Mouse (Mus musculus): ENCODE measurements at regions not wholly inside any gene's neighbourhood (a gene's known extent, or its start where the extent isn't known, plus 50 kb on each side); places are given as distances from the start of the nearest gene placed in this dataset.
"Not testable (repeated sequence)": the region's sequence is repeated elsewhere in the genome, so short reads cannot be mapped to it uniquely, and the experiment has no call there.

DNA sequence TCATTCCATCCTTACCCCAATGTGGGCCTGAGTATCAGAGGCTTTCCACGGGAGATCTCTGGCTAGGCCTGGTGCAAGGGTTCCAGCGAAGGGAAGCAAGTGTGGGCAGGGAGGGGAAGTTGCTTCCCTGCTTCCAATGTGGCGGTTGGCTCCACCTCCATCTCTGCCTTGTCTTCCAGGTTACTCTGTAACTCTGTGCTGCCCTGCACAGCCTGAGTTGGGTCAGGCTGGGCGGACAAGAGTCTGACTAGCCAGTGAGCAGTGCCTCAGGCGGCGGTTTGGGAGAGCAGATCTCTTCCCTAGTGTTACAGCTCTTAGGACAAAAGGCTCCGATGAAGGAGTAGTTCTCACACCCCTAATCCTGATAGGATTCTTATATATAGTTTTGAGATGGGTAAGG is 172.8 kb downstream of the Snx19 start:
- DNase-seq (ENCODE audit: low spot score in 2 of 2): no peak
- intact Hi-C loops (cut with DNase I): no loop called here

DNA sequence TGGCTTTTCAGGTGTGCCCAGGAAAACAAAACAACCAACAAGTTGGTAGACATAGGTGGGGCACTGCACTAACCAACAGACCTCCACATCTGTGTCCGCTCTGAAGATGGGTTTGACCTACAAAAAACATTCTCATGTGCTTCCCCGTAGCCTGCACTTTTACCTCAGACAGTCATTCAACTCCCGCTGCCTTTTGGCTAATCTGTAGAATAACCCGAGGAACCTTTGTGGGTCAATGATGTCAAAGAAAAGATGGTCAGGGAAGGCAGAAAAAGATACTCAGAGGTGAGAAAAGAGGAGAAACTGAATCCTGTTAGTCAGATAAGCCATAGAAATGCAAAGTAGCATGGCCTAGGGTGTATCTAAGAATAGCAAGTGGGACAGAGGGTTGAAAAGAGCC is 170.8 kb downstream of the Snx19 start:
- DNase-seq (ENCODE audit: low spot score in 2 of 2): no peak
- intact Hi-C loops (cut with DNase I): no loop called here

DNA sequence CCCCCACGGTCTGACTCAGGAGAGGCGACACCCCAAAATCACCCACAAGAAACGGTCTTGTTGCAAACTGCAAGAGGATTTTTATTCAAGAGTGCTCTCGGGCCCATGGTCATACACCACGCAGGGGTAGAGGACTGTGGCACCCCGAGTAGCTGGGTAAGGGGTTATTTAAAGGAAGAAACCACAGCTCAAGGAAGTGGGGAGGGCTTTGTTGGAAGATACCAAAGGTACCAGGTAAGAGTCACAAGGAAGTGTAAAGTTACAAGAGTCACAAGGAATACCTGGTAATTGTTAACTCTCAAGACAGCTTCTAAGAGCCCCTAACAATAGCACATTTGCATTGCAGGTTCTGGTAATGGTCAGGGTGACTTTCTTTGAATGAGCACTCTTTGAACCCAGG is 170.2 kb downstream of the Snx19 start:
- intact Hi-C loops (cut with DNase I); DNase-seq (ENCODE audit: low spot score in 2 of 2): not testable (repeated sequence)

DNA sequence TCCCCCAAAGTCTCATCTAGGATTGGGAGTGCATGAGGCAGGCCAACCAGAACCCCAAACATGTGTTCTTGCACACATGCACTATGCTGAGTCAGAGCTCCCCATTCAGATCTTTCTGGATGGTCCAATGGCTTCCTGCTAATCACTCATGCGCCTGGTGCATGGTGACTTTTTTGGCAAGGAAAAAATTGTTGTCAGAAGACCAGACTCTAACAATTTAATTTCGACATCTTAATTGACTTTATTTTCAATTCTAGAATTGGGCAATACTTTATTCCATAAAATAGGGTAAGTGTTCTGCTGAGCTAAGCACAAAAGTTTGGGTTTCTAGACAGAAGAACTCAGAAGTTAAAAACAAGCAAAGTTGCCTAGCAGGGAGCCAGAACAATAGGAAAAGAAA is 165.7 kb downstream of the Snx19 start:
- no peak for DNase-seq (ENCODE audit: low spot score in 2 of 2)
- intact Hi-C loops (cut with DNase I): no loop called here

DNA sequence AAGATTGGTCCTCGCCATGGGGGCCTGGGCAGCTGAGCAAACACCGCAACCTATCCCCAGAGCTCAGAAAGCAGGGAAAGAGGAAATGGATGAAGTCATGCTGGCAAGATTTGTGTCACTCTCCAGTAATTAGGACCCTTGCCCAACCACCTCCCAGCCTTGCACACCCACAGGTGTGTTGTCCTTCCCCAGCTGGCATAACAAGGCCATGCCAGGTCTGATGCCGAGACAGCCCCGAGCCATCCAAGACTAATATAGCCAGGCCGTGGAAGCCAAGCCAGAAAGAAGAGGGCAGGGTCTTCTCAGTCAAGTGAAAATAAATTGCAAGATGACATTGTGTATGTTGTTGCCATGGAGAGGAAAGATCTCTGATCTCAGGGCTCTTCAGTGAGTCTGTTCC is 164.3 kb downstream of the Snx19 start:
- intact Hi-C loops (cut with DNase I): no loop called here
- no peak for DNase-seq (ENCODE audit: low spot score in 2 of 2)

DNA sequence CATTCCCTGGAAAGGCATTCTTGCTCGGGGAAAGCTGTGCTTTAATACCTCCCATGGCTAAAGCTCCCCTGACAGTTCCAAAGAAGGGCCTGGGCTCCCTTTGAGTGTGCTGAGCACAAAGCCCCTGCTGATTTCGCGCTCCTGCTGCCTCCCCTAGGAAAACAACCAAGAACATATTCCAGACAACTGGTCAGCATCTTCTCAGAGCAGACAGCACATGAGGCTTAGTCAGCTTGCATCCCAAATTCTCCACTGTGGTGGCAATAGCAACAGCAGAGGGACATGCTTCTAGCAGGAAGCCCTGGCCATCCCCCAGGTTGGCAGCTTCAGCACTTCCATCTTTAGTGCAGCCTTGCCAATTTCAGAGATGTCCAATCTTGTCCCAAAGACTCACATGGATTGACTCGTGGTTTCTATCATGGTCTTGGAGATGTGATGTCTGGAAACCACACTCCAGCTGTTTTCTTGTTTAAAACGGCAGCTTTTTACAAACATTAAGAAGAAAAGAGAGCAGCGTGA is 163.8 kb downstream of the Snx19 start:
- intact Hi-C loops (cut with DNase I): no loop called here
- DNase-seq (ENCODE audit: low spot score in 2 of 2): peak; percentile 46 to 61

DNA sequence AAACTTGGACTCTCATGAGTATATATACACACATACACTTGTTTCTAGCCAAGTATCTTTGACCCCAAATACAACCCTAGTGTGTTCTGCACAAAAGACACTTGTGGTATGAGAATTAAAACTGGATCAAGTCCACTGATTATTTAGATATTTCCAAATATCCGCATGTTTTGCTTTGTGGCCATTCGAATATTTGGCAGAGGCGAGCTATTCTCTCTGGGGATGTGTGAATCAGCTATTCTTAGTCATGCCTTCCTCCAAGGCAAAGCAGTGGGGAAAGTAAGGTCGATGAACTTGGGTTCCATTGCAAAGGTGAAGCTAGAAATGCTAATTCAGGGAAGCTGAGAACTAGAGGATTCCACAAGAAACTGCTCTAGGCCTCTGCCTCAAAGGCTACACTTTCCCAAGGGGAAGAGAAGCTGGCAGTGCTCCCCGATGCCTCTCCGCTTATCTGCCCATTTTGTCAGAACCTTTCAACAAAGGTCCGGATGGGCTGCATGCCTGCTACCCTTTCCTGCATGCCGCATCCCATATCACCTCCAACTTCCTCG is 154.4 kb downstream of the Snx19 start:
- intact Hi-C loops (cut with DNase I): no loop called here
- DNase-seq (ENCODE audit: low spot score in 2 of 2): no peak

DNA sequence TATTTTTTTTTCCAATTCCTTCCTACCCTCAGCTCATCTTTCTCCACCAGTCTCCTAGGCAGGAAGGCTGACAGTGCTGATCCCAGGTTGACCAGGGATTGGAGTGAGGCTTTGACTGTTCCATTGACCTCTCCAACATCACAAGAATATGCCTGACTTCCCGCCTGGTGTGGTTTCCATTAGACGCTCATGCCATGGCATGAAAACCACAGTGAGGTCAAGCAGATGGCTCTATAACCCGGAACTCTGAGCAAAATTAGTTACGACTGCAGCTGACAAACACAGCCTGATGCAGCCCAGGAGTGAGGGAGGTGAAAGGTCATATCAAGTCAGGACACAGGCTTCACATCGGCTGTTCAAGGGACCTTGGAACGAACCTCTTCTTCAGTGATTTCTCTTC is 153.6 kb downstream of the Snx19 start:
- intact Hi-C loops (cut with DNase I): no loop called here
- no peak for DNase-seq (ENCODE audit: low spot score in 2 of 2)

DNA sequence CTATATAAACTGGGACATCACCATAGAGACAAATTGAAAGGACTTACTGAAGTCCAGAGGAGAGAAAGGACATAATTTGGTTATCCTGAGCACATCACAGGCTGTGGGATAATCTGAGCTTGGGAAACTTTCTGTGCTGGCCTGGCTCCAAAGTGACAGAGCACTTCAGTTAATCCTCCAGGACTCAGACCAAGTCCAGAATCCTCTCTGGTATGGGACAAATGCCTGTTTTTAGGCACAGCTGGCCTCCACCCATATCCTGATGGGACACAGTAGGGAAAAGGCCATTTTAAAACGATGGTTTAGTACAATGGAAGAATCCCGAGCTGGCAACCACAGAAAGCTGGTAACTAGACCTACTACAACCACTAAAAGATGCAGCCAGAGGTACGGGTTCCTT is 151.3 kb downstream of the Snx19 start:
- intact Hi-C loops (cut with DNase I): no loop called here
- no peak for DNase-seq (ENCODE audit: low spot score in 2 of 2)

DNA sequence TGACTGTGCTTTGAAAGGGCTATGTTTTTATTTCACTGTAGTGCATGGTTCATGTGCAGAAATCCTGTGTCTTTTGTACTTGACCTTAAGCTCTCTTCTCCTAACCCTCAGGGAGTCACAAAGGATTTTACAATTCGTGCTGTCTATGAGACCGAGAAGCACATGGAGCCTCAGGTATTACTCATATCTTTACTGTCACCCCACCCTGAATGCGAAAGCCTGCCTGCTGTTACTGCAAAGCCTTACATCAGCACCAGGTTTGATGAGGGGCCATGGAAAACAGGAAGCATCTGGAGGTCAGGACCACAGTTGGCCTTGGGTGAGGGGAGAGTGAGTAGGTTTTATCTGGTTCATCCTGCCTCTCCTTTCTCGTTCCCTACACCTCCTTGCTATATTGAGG is 150.3 kb downstream of the Snx19 start:
- DNase-seq (ENCODE audit: low spot score in 2 of 2): no peak
- intact Hi-C loops (cut with DNase I): no loop called here

DNA sequence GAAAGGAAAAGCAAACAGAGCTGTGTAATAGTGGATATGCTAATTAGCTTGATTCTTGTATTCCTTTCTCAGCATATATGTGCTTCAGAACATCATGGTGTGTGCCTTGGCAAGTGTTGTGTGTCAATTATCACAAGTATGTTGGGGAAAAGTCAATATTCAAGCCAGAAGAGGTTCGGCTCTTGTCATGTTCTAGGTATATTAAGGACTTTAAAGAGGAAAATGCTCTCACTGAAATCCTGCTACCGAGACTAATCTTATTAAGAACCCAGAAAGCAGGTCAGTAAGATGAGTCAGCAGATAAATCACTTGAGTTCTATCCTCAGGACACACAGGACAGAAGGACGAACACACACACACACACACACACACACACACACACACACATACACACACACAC is 148.6 kb downstream of the Snx19 start:
- intact Hi-C loops (cut with DNase I): no loop called here
- DNase-seq (ENCODE audit: low spot score in 2 of 2): no peak

DNA sequence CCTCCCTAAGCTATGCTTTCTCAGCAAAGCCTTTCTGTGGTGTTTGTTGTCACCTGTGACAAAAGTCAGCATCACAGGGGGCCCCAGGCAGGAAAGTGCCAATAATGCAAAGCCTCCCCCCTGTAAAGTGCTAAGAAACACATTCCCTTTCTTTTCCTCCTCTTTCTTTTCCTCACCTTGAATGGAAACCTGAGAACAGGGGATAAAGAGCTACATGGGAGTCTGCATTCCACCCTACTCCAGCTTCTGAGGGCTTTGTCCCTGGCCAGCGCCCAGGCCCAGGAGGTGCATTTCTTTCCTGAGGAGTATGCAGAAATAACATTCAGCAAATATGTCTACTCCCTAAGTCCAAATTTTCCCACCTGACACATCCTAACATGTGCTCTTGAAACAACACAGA is 146.4 kb downstream of the Snx19 start:
- DNase-seq (ENCODE audit: low spot score in 2 of 2): no peak
- intact Hi-C loops (cut with DNase I): no loop called here

DNA sequence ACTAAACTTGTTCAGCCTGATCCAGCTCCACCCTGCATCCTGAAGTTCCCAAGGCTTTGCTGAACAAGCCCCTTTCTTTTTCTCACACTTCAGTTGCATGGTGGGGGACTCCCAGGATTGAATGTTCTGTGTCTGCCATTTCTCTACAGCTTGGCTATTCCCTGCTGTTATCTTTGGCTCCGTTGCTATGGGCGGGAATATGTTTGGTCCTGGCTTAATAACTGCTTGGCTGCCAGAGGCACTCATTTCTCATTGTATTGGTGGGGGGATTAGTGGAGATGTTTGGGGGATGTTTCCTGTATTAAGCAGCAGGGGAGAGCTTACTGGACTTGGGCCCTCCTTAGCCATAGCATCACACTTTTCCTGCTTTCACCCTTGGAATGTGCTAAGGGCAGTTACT is 144.1 kb downstream of the Snx19 start:
- intact Hi-C loops (cut with DNase I): no loop called here
- no peak for DNase-seq (ENCODE audit: low spot score in 2 of 2)

DNA sequence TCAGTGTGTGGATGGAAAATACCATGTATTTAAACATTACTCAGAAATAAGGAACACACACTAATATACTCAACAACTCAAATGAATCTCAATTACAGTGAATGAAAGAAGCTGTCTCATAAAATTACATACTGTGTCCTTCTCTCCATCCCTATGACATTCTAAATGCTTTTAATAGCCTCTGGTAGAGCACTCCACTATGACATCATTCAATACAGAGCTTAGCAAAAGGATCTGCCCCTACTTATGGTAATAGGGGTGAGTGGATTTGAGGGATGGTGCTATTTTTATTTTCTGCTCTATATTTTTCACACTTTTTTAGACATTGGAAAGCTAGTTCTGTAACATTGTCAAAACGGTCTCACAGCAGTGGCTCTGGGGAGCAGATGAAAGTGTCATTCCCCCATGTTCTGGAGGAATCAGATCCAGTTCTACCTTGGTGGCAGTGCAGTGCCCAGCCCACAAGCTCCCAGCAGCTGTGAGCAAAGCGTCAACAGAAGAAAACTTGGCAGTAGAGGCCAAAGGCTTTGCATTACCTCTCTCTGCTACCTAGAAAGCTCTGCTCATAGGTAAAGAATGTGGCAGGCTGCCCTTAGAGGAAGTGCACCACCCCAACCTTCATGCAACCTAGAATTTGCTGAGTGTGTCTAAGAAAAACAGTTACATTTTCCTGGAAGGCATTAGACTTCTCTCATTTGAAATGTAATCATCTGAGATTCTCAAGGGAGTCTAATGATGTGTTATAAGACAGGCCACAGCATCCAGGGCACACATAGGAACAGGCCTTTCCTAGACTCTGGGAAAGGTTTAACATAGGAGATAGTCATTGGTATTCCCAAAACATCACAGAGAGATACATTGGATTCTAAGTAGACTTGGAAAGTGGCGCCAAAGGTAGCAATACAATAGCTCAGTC is 138.1 kb downstream of the Snx19 start:
- intact Hi-C loops (cut with DNase I): loop anchor here (5.0 kb wide), 1 partner anchor 372 kb away; no protein-coding TSS in a partner anchor
- DNase-seq (ENCODE audit: low spot score in 2 of 2): no peak

DNA sequence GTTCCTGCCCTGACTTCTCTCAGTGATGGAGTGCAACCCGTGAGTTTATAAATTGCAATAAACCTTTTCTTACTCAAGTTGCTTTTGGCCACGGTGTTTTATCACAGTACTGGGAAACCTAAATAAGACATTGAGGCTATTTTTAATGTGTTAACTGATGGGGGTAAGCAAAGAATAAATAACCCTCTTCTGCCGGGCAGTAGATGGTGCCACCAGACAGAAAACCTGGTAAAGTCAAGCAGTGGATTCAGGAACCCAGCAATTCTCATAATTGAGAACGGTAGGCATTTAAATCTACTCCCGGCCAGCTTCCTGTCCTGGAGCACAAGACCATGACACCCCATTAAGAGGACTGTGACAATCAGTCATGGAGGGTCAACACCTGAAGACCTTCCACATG is 136.5 kb downstream of the Snx19 start:
- DNase-seq (ENCODE audit: low spot score in 2 of 2): no peak
- intact Hi-C loops (cut with DNase I): loop anchor here (5.0 kb wide), 1 partner anchor 374 kb away; no protein-coding TSS in a partner anchor

DNA sequence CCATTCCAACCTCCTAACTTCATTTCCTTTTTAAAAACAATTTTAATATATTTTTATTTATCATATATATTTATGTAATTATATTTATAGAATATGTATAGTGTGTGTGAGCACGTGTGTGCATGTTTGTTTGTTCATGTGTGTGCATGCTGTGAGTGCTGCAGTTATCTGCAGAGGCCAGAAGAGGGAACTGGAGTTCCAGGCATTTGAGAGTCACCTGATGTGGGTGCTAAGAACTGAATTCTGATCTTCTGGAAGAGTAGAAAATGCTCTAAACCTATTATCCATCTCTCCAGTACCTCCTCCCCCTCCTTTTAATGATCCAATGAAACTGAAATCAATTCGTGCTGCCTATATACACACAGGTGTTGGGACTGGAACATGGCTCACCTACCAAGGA is 128.0 kb downstream of the Snx19 start:
- DNase-seq (ENCODE audit: low spot score in 2 of 2): no peak
- intact Hi-C loops (cut with DNase I): no loop called here

DNA sequence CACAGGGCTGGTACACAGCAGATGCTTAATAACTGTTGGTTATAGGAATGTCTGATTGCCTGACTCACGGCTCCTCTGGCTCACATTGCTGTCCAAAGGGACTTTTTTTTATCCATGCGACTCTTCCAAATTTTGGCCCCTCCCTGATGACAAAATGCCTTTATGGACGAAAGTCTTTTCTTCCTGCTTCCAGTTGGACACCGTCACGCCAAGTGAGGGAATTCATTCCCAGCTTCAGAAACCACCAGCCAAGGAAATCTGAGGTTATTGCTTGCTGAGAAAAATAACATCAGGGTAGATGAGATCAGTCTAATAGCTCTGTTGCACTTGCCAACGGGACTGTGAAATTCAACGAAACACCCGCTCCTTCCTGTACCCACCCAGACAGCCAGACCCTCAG is 125.8 kb downstream of the Snx19 start:
- intact Hi-C loops (cut with DNase I): no loop called here
- no peak for DNase-seq (ENCODE audit: low spot score in 2 of 2)

DNA sequence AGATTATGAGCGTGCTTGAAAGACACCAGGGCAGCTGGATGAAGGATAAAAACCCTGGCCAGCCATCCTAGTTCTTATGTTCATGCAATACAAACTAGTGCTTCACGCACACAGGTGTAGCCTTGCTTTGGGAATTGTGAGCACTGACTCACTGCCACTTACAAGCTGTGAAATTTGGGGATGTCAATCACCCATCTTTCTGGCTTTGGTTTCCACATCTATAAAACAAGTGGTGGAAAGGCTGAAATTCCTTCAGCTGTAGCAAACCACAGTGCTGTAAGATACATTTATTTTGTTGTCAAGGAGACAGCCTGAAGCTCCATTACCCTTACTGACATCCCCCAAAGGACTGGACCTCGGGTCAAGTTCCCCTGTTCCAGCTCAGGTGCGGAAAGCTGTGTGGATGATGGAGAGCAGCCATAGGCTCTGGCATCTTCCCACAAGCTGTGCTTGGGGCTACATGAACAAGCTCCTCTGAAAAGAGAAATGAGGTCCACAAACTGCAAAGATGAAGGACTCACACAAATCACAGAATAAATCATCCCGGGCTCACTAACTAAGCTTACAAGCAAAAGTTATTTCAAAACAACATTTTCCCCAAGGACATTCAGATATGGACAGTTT is 123.1 kb downstream of the Snx19 start:
- intact Hi-C loops (cut with DNase I): no loop called here
- DNase-seq (ENCODE audit: low spot score in 2 of 2): no peak

DNA sequence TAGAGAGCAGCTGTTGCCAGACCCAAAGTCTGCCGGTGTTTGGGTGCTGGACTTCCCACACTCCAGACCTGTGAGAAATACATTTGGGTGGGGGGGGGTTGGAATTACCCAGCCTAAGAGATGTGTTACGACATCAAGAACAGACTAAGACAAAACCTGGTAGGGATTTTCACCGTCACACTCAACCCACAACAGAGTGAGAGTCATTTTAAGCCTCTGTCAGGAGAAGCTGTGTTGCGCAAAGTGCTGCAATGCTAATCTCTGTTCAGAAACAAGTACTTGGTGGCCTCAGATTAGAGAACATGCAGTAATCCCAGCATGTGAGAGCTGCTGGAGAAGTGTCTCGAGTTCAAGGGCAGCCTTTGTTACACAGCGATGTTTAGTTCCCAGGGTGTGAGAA is 113.0 kb downstream of the Snx19 start:
- intact Hi-C loops (cut with DNase I): no loop called here
- DNase-seq (ENCODE audit: low spot score in 2 of 2): no peak

DNA sequence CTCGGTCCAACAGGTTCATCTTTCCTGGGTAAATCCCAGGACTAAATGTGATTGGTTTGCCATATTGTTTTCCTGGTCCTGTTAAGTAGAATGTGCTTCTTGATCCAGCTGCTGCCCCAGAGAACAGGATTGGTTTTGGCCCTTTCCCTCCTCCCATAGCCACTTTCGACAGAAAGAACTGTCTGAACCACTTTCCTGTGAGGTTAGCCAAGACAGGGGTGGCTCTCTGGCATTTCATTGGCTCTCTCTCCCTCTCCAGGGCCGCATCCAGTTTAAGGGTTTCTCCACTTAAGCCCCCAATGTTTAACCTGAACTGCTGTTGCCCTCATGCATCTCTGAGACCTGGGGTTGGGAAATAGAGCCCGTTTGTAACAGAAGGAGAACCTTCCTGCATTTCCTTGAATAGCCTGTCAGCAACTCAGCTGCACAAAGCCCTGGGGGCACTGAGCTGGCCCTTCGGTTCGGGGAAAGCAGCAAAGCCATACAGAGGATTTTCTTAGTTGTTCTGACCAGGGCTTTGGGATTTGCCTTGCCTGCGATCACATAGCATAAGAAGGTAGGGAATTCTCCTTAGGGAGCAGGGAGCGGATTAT is 109.7 kb downstream of the Snx19 start:
- intact Hi-C loops (cut with DNase I): no loop called here
- DNase-seq (ENCODE audit: low spot score in 2 of 2): no peak
